Mouse (Mus musculus) brain, embryonic 14.5 days (tissue): ENCODE measurements at regions not wholly inside any gene's neighbourhood (a gene's known extent, or its start where the extent isn't known, plus 50 kb on each side); places are given as distances from the start of the nearest gene placed in this dataset.

ENCODE experiments used
- CTCF ChIP-seq: fragments of 200-500 bp; IDR thresholded peaks from 2 replicates; pipeline ENCODE4 v1.5.1; 2012; ENCODE audit warnings: inconsistent platforms, mild to moderate bottlenecking, moderate library complexity, borderline replicate concordance; ENCODE audit not compliant: insufficient read depth, insufficient read length; ENCODE audit errors: extremely low read depth
- POLR2A ChIP-seq: fragments of 200-500 bp; IDR thresholded peaks from 2 replicates; pipeline ENCODE4 v1.6.1; 2012; ENCODE audit warnings: mild to moderate bottlenecking, inconsistent platforms, borderline replicate concordance; ENCODE audit not compliant: poor library complexity, insufficient read depth, insufficient read length, severe bottlenecking; ENCODE audit errors: extremely low read depth

- no peak for TF ChIP-seq CTCF
- no peak for TF ChIP-seq POLR2A
Observed at GRCm38 (mm10) chr2:75407560-75407959, 251.5 kb upstream of the Hnrnpa3 start.
